Mouse (Mus musculus) embryonic facial prominence, embryonic 14.5 days (tissue): ENCODE results near the gene Nrtn. TPM values are rescaled to one million over a fixed set of nuclear protein-coding genes. Genes with fewer than 3 reads are reported as not detected.

Source experiments
- ATAC-seq: fragments of 200-750 bp; cut with Nextera tagmentation; 2 replicates; pipeline ENCODE4 v1.8.0; 2017; ENCODE audit warnings: low read depth, moderate number of reproducible peaks, moderate TSS enrichment
- DNase-seq: peaks from one replicate; pipeline ENCODE4 v3.0.0-alpha.2; 2015; ENCODE audit warnings: low spot score
- H3K27ac ChIP-seq: fragments of 300-500 bp; sonication (generic); replicated peaks from 2 replicates; pipeline ENCODE4 v1.5.1; 2014; ENCODE audit warnings: low read depth, mild to moderate bottlenecking, low read length, moderate library complexity
- H3K27me3 ChIP-seq: fragments of 300-500 bp; sonication (generic); replicated peaks from 2 replicates; pipeline ENCODE4 v1.6.1; 2014; ENCODE audit warnings: low read length; ENCODE audit not compliant: control insufficient read depth, insufficient read depth
- H3K36me3 ChIP-seq: fragments of 300-500 bp; sonication (generic); 2 replicates; pipeline ENCODE4 v1.6.1; 2014; ENCODE audit warnings: low read length, mixed read lengths; ENCODE audit not compliant: control insufficient read depth, insufficient read depth
- H3K4me1 ChIP-seq: fragments of 300-500 bp; sonication (generic); 2 replicates; pipeline ENCODE4 v1.6.1; 2014; ENCODE audit warnings: antibody characterized with exemption, low read length; ENCODE audit not compliant: control insufficient read depth, insufficient read depth
- H3K4me2 ChIP-seq: fragments of 300-500 bp; sonication (generic); 2 replicates; pipeline ENCODE4 v1.6.1; 2014; ENCODE audit warnings: low read depth, mild to moderate bottlenecking, low read length, moderate library complexity, mixed read lengths
- H3K4me3 ChIP-seq: fragments of 300-500 bp; sonication (generic); 2 replicates; pipeline ENCODE4 v1.5.1; 2014; ENCODE audit warnings: low read depth, mild to moderate bottlenecking, low read length
- H3K9ac ChIP-seq: fragments of 300-500 bp; sonication (generic); 2 replicates; pipeline ENCODE4 v1.6.1; 2014; ENCODE audit warnings: low read depth, mild to moderate bottlenecking, low read length, moderate library complexity, mixed read lengths
- H3K9me3 ChIP-seq: fragments of 300-500 bp; sonication (generic); 2 replicates; pipeline ENCODE4 v1.6.1; 2016; ENCODE audit warnings: low read length; ENCODE audit not compliant: control insufficient read depth
- WGBS: fragments of 180-500 bp; shearing (Covaris S2); extraction: QIAGEN DNeasy Blood & Tissue Kit; methylation state at CpG from one replicate; pipeline ENCODE4 v1.1.7; 2014; 5-methylcytosine and 5-hydroxymethylcytosine counted together
- polyA plus RNA-seq: library from polyadenylated mRNA; unstranded; fragments of >200 nt; fragmentation: Nextera tagmentation; extraction: Ambion mirVana; gene quantifications from 2 replicates; pipeline ENCODE4 v1.2.1, GENCODE M21; 2014

Nrtn gene
- polyA plus RNA-seq, 1 experiment from 2014 or later: 17.4 TPM

- ATAC-seq (peak; percentile 5; the same call in 1 of the 2 replicates), DNase-seq (no peak)
- peak overlapping the region; percentile 71 for H3K9ac ChIP-seq
- H3K36me3 ChIP-seq: no peaks in the 10 kb centered on the region
- peaks cover 17% of the 10 kb centered on the region for H3K4me1 ChIP-seq
- WGBS: under 1% methylated on average over 38 of the region's 51 CpGs
- H3K27me3 ChIP-seq: peaks cover 55% of the 10 kb centered on the region
- H3K27ac ChIP-seq: no peak overlapping the region
- H3K4me3 ChIP-seq: peak overlapping the region; percentile 59
- H3K9me3 ChIP-seq: no peaks in the 10 kb centered on the region
- H3K4me2 ChIP-seq: peak overlapping the region; percentile 99
These were observed 479 bp downstream of the Nrtn start for GRCm38 (mm10) chr17:56756703-56757399.

GRCm38 (mm10) chr17:56754271-56755185, 2.8 kb downstream of the Nrtn start:
- Histone ChIP-seq H3K36me3 (no peaks in the 10 kb centered on the region), H3K27ac (no peak overlapping the region), H3K9me3 (no peaks in the 10 kb centered on the region), H3K27me3 (peaks cover 56% of the 10 kb centered on the region), H3K9ac (no peak overlapping the region), H3K4me2 (peak overlapping the region; percentile 28), H3K4me1 (peaks cover 17% of the 10 kb centered on the region), H3K4me3 (peak overlapping the region; percentile 7; the same call in 1 of the 2 replicates)
- DNase-seq (no peak), ATAC-seq (no peak)
- 6% methylated on average over 32 of the region's 36 CpGs for WGBS

GRCm38 (mm10) chr17:56753452-56753851, 3.9 kb downstream of the Nrtn start:
- no peaks in the 10 kb centered on the region for H3K9me3 ChIP-seq
- no peak for ATAC-seq
- no peaks in the 10 kb centered on the region for H3K36me3 ChIP-seq
- H3K4me3 ChIP-seq: no peak overlapping the region
- peaks cover 17% of the 10 kb centered on the region for H3K4me1 ChIP-seq
- no peak overlapping the region for H3K4me2 ChIP-seq
- no peak for DNase-seq
- H3K27ac ChIP-seq: no peak overlapping the region
- no peak overlapping the region for H3K9ac ChIP-seq
- 16% methylated on average over 15 of the region's 15 CpGs for WGBS
- peaks cover 56% of the 10 kb centered on the region for H3K27me3 ChIP-seq

GRCm38 (mm10) chr17:56751404-56752072, 5.8 kb downstream of the Nrtn start:
- Histone ChIP-seq H3K9me3 (no peaks in the 10 kb centered on the region), H3K4me2 (peak overlapping the region; percentile 33), H3K27me3 (peaks cover 47% of the 10 kb centered on the region), H3K4me3 (peak overlapping the region; percentile 19), H3K36me3 (no peaks in the 10 kb centered on the region), H3K27ac (no peak overlapping the region), H3K4me1 (peaks cover 12% of the 10 kb centered on the region), H3K9ac (peak overlapping the region; percentile 19; the same call in 1 of the 2 replicates)
- DNase-seq (peak; percentile 71), ATAC-seq (peak; percentile 75)
- 25% methylated on average over 49 of the region's 71 CpGs for WGBS

GRCm38 (mm10) chr17:56744173-56744572, 13.2 kb downstream of the Nrtn start:
- WGBS: 41% methylated on average over 5 of the region's 5 CpGs
- no peak overlapping the region for H3K4me3 ChIP-seq
- no peak overlapping the region; the same call in 1 of the 2 replicates for H3K27ac ChIP-seq
- DNase-seq (peak; percentile 80), ATAC-seq (peak; percentile 51; the same call in 1 of the 2 replicates)
- H3K27me3 ChIP-seq: no peaks in the 10 kb centered on the region
- H3K9me3 ChIP-seq: no peaks in the 10 kb centered on the region
- H3K4me1 ChIP-seq: no peaks in the 10 kb centered on the region
- H3K9ac ChIP-seq: no peak overlapping the region
- no peaks in the 10 kb centered on the region for H3K36me3 ChIP-seq
- no peak overlapping the region for H3K4me2 ChIP-seq

- Histone ChIP-seq H3K9me3 (no peaks in the 10 kb centered on the region), H3K27me3 (no peaks in the 10 kb centered on the region), H3K9ac (no peak overlapping the region), H3K4me2 (no peak overlapping the region), H3K4me1 (no peaks in the 10 kb centered on the region), H3K4me3 (no peak overlapping the region), H3K36me3 (no peaks in the 10 kb centered on the region), H3K27ac (no peak overlapping the region)
- DNase-seq: no peak
- WGBS: 82% methylated on average over 17 of the region's 17 CpGs
- no peak for ATAC-seq
These were observed 16.6 kb downstream of the Nrtn start for GRCm38 (mm10) chr17:56740788-56741160.

- H3K4me2 ChIP-seq: no peak overlapping the region
- H3K27ac ChIP-seq: no peak overlapping the region
- no peaks in the 10 kb centered on the region for H3K9me3 ChIP-seq
- no peak overlapping the region for H3K9ac ChIP-seq
- no peaks in the 10 kb centered on the region for H3K27me3 ChIP-seq
- WGBS: 87% methylated on average over 17 of the region's 17 CpGs
- H3K4me3 ChIP-seq: no peak overlapping the region
- H3K4me1 ChIP-seq: no peaks in the 10 kb centered on the region
- no peak for ATAC-seq
- no peak for DNase-seq
- H3K36me3 ChIP-seq: no peaks in the 10 kb centered on the region
These were observed 17.1 kb downstream of the Nrtn start for GRCm38 (mm10) chr17:56740118-56740787.

- no peak for ATAC-seq
These were observed 19.1 kb downstream of the Nrtn start for GRCm38 (mm10) chr17:56738221-56738620.

More at GRCm38 (mm10) chr17:56738221-56738620, 19.1 kb downstream of the Nrtn start:
- no peaks in the 10 kb centered on the region for H3K36me3 ChIP-seq
- H3K9me3 ChIP-seq: no peaks in the 10 kb centered on the region
- no peak for DNase-seq
- no peaks in the 10 kb centered on the region for H3K27me3 ChIP-seq
- H3K9ac ChIP-seq: no peak overlapping the region
- H3K27ac ChIP-seq: no peak overlapping the region
- H3K4me2 ChIP-seq: no peak overlapping the region
- H3K4me3 ChIP-seq: no peak overlapping the region
- whole genome bisulfite sequencing: 82% methylated on average over 10 of the region's 10 CpGs
- no peaks in the 10 kb centered on the region for H3K4me1 ChIP-seq
